Mouse (Mus musculus) spleen, postnatal 10 days (tissue): ENCODE data around the gene Olfr1002.
"Not testable (repeated sequence)": the region's sequence is repeated elsewhere in the genome, so short reads cannot be mapped to it uniquely, and the experiment has no call there.

ENCODE experiments used
- DNase-seq, 2 experiments: peaks; one replicate each; pipeline ENCODE4 v3.0.0; 2021 to 2022; ENCODE audit warnings: low spot score in 2 of 2

Gene Olfr1002

DNA sequence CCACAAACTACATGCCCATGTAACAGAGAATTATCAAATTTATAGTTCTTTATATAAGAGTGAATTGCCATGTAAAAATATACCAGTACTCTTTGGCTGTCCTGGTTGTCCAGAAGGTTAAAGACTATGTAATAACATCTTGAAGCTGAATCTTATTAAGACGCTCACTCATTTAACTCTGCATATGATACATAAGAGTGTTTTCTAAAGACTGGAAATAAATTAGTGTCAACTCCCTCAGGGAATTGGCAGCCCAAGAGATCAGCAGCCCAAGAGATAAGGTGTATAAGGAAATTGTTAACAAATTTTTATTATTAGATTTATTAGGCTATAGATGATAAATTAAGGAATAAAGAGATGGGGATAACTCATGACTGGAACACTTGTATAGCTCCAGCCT is at the start of gene Olfr1002:
Gene Olfr1002, minus strand, starts transcription at position 101 of the 400 bp plus-strand sequence.
- DNase-seq = no peak

DNA sequence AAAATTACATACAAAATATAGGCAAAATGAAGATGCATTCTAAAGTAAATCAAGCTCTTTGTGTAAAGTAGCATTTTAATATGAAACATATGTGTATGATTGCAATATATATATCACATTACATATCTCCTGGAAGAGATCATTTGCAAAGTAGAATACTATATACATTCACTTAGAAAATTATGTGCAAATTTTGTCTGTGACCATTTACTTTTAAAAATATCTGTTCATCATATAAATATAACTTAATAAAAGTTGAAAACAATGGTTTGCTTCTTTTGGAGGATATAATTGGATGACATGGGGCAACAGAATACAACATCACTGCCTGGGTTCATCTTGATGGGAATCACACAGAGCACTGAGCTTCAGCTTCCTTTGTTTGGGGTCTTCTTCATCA is 38.6 kb upstream of the Olfr1002 start, which contains the start of gene Olfr1008:
Gene Olfr1008, plus strand, starts transcription at position 301 of the 400 bp plus-strand sequence.
- no peak for DNase-seq

DNA sequence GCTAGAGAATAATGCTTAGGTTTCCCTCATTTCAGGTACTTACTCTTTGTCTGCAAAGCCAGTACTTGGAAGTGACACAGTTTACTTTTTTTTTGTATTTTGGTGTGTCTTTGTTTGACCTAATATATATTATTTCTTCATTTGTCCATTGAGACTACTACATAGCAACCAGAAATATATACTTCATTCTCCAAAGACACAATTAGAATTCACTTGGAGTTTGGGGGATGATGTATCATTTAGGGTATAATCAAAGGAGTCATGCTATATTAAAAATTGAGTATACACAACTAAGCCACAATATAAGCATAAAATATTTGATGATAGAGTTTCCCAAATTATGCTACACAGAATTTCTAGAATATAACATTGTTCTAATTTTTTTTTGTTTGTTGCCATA is 28.2 kb upstream of the Olfr1002 start, which contains the start of gene Olfr1006:
Gene Olfr1006, minus strand, starts transcription at position 101 of the 400 bp plus-strand sequence.
- DNase-seq = no peak

DNA sequence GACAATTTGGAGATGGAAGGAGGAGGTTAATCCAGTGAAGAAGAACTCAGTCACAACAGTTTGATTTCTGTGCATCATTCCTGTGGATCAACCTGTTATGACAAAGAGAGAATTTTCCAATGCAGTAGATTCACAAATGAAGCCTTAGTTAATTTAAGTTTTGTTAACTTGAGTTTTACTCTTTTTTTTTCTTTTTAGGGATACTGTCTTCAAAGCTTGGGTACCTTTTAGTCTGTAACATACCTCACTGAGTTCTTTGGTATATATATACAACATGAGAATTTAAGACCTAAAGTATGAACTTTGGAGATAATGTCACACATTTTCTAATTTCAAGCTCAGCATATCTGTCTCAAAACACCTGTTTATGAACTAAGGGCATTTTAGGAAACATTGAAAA is 13.9 kb upstream of the Olfr1002 start, which contains the start of gene Olfr154:
Gene Olfr154, minus strand, starts transcription at position 101 of the 400 bp plus-strand sequence.
- DNase-seq = not testable (repeated sequence)

DNA sequence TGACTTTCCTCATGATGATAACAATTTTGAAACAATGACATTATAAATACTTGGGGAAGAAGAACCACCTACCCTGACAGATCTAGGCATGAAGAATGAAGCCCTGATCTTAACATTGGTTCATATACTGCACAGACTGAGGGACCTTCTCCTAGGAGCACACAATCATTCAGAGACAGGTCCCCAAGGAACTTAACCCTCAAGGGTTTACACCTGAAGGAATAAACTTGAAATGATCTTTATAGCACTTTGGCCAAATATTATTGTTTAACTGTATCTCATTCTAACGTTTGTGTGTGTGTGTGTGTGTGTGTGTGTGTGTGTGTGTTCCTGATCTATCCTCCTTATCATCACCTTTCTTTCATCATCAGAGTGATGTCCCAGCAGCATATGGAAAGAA is 38.7 kb downstream of the Olfr1002 start, which contains the start of gene Olfr1000:
Gene Olfr1000, minus strand, starts transcription at position 101 of the 400 bp plus-strand sequence.
- DNase-seq = no peak
